Mouse (Mus musculus) kidney, embryonic 14.5 days (tissue): ENCODE results near the gene Trim14. TPM values are rescaled to one million over a fixed set of nuclear protein-coding genes. Genes with fewer than 3 reads are reported as not detected.

ENCODE experiments used
- ATAC-seq: fragments of 200-750 bp; cut with Nextera tagmentation; 2 replicates; pipeline ENCODE4 v1.8.0; 2017; ENCODE audit warnings: moderate number of reproducible peaks, mild to moderate bottlenecking, moderate TSS enrichment, moderate library complexity; ENCODE audit not compliant: low FRiP score, low TSS enrichment
- H3K27ac ChIP-seq: fragments of 300-500 bp; sonication (generic); 2 replicates; pipeline ENCODE4 v1.5.1; 2014; ENCODE audit warnings: low read depth, mild to moderate bottlenecking, low read length, moderate library complexity, mixed read lengths
- H3K27me3 ChIP-seq: fragments of 300-500 bp; sonication (generic); 2 replicates; pipeline ENCODE4 v1.6.1; 2014; ENCODE audit warnings: mild to moderate bottlenecking, low read length; ENCODE audit not compliant: control insufficient read depth, insufficient read depth
- H3K36me3 ChIP-seq: fragments of 300-500 bp; sonication (generic); 2 replicates; pipeline ENCODE4 v1.6.1; 2014; ENCODE audit warnings: low read length, mixed read lengths; ENCODE audit not compliant: control insufficient read depth, insufficient read depth
- H3K4me1 ChIP-seq: fragments of 300-500 bp; sonication (generic); 2 replicates; pipeline ENCODE4 v1.6.1; 2014; ENCODE audit warnings: low read length, mixed read lengths; ENCODE audit not compliant: control insufficient read depth, insufficient read depth
- H3K4me2 ChIP-seq: fragments of 300-500 bp; sonication (generic); replicated peaks from 2 replicates; pipeline ENCODE4 v1.6.1; 2014; ENCODE audit warnings: low read depth, mild to moderate bottlenecking, low read length
- H3K4me3 ChIP-seq: fragments of 300-500 bp; sonication (generic); 2 replicates; pipeline ENCODE4 v1.5.1; 2014; ENCODE audit warnings: mild to moderate bottlenecking, low read length
- H3K9ac ChIP-seq: fragments of 300-500 bp; sonication (generic); 2 replicates; pipeline ENCODE4 v1.6.1; 2014; ENCODE audit warnings: low read depth, mild to moderate bottlenecking, low read length, moderate library complexity
- H3K9me3 ChIP-seq: fragments of 300-500 bp; sonication (generic); 2 replicates; pipeline ENCODE4 v1.6.1; 2016; ENCODE audit warnings: low read length; ENCODE audit not compliant: control insufficient read depth
- WGBS: fragments of 180-500 bp; shearing (Covaris S2); extraction: QIAGEN DNeasy Blood & Tissue Kit; methylation state at CpG from one replicate; pipeline ENCODE4 v1.1.7; 2014; 5-methylcytosine and 5-hydroxymethylcytosine counted together
- polyA plus RNA-seq: library from polyadenylated mRNA; unstranded; fragments of >200 nt; fragmentation: Nextera tagmentation; extraction: Ambion mirVana; gene quantifications from 2 replicates; pipeline ENCODE4 v1.2.1, GENCODE M21; 2014

The Trim14 gene
- polyA plus RNA-seq, 1 experiment from 2014 or later = 1.4 TPM

DNA sequence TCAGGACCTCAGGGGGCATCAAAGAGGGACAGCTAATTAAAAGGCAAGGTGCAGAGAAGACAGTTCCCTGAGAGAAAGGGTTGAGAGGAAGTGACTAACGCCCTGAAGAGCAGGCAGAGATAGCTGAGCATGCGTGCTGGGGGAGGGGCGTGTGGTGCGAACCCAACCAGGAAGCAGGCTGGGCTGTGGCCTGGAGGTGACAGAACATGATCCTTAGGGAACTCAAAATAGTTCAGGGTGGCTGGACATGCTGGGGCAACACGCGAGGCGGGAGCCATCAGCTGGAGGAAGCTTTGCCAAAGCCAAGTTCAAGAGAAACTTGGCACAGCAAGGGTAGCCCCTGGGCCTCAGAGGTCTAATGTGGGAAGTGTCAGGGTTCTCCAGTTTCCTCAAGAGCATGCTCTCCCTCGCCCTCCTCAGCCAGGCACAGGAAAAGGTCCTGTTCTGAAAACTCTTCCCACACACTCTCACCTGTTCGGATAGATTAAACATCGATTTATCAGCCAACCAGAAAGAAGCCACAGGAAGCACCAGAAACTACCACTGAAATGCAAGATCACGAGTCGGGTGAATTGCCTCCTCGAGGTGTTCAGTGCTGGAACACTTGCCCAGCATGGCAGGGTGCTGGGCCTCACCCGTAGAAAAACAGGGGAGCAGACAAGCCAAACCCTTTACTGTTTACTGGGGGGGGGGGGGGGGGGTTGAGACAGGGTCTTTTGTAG, 50.1 kb downstream of the Trim14 start:
- Histone ChIP-seq H3K9me3 (no peaks in the 10 kb centered on the region), H3K36me3 (no peaks in the 10 kb centered on the region), H3K9ac (no peak overlapping the region), H3K4me1 (peaks cover 8% of the 10 kb centered on the region; the same call in 1 of the 2 replicates), H3K4me3 (no peak overlapping the region), H3K27me3 (no peaks in the 10 kb centered on the region), H3K27ac (peak overlapping the region; percentile 19), H3K4me2 (no peak overlapping the region)
- whole genome bisulfite sequencing = 24% methylated on average over 14 of the region's 14 CpGs
- no peak for ATAC-seq

- Histone ChIP-seq H3K4me1 (no peaks in the 10 kb centered on the region), H3K9me3 (no peaks in the 10 kb centered on the region), H3K36me3 (peaks cover 30% of the 10 kb centered on the region), H3K27me3 (no peaks in the 10 kb centered on the region), H3K4me2 (no peak overlapping the region), H3K9ac (no peak overlapping the region), H3K4me3 (no peak overlapping the region), H3K27ac (no peak overlapping the region)
- WGBS = 96% methylated on average over 2 of the region's 2 CpGs
- ATAC-seq = no peak
These were observed 56.9 kb downstream of the Trim14 start for GRCm38 (mm10) chr4:46479081-46479480.

- 0 out of 2 replicates have a peak, but pooled peaks have one; percentile 13 for ATAC-seq
- Histone ChIP-seq H3K9me3 (no peaks in the 10 kb centered on the region), H3K27me3 (no peaks in the 10 kb centered on the region), H3K9ac (no peak overlapping the region), H3K4me2 (no peak overlapping the region), H3K4me1 (no peaks in the 10 kb centered on the region), H3K27ac (no peak overlapping the region), H3K36me3 (peaks cover 67% of the 10 kb centered on the region), H3K4me3 (no peak overlapping the region)
- 95% methylated on average over 5 of the region's 5 CpGs for WGBS
These were observed 60.8 kb downstream of the Trim14 start for GRCm38 (mm10) chr4:46475101-46475500.

- Histone ChIP-seq H3K27ac (no peak overlapping the region), H3K36me3 (peaks cover 100% of the 10 kb centered on the region), H3K4me2 (no peak overlapping the region), H3K4me1 (no peaks in the 10 kb centered on the region), H3K9me3 (no peaks in the 10 kb centered on the region), H3K9ac (no peak overlapping the region), H3K27me3 (no peaks in the 10 kb centered on the region), H3K4me3 (no peak overlapping the region)
- ATAC-seq = no peak
- 91% methylated on average over 3 of the region's 3 CpGs for WGBS
These were observed 70.2 kb downstream of the Trim14 start for GRCm38 (mm10) chr4:46465740-46466139.

- no peaks in the 10 kb centered on the region for H3K9me3 ChIP-seq
These were observed 72.7 kb downstream of the Trim14 start for GRCm38 (mm10) chr4:46463130-46463830.

GRCm38 (mm10) chr4:46458411-46458810, 77.5 kb downstream of the Trim14 start:
- Histone ChIP-seq H3K9me3 (no peaks in the 10 kb centered on the region), H3K27ac (no peak overlapping the region), H3K4me2 (no peak overlapping the region), H3K4me3 (no peak overlapping the region), H3K9ac (no peak overlapping the region), H3K4me1 (peaks cover 12% of the 10 kb centered on the region), H3K36me3 (peaks cover 36% of the 10 kb centered on the region), H3K27me3 (no peaks in the 10 kb centered on the region)
- no peak for ATAC-seq
- WGBS = 94% methylated on average over 2 of the region's 2 CpGs

More at GRCm38 (mm10) chr4:46463130-46463830, 72.7 kb downstream of the Trim14 start:
- H3K9ac ChIP-seq = no peak overlapping the region
- no peaks in the 10 kb centered on the region for H3K27me3 ChIP-seq
- 78% methylated on average over 7 of the region's 7 CpGs for WGBS
- peaks cover 81% of the 10 kb centered on the region for H3K36me3 ChIP-seq
- no peak overlapping the region for H3K4me2 ChIP-seq
- no peak for ATAC-seq
- no peak overlapping the region for H3K27ac ChIP-seq
- H3K4me1 ChIP-seq = no peaks in the 10 kb centered on the region
- no peak overlapping the region for H3K4me3 ChIP-seq

GRCm38 (mm10) chr4:46457186-46457585, 78.8 kb downstream of the Trim14 start:
- no peaks in the 10 kb centered on the region for H3K27me3 ChIP-seq
- H3K9me3 ChIP-seq = no peaks in the 10 kb centered on the region
- 96% methylated on average over 3 of the region's 3 CpGs for WGBS
- no peak overlapping the region for H3K27ac ChIP-seq
- peaks cover 23% of the 10 kb centered on the region for H3K36me3 ChIP-seq
- no peak overlapping the region for H3K4me2 ChIP-seq
- H3K4me3 ChIP-seq = no peak overlapping the region
- H3K9ac ChIP-seq = no peak overlapping the region
- peaks cover 19% of the 10 kb centered on the region for H3K4me1 ChIP-seq
- ATAC-seq = no peak

DNA sequence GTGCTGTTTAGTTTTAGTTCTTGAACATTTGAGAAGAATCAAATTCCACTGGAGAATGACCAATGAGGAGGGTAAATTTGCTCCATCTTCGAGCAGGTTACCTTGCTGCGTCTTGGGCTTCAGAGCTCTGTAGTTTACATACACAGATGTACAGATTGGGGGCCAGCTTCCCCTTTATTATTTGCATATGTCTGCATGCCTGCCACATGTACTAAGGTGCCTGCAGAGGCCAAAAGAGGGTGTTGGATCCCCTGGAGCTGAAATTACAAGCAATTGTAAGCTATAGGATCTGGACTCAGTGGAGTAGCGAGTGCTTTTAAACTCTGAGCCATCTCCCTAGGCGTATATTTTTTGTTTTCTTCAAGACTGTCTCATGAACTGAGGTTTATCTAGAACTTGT, 79.2 kb downstream of the Trim14 start:
- no peaks in the 10 kb centered on the region for H3K27me3 ChIP-seq
- H3K4me3 ChIP-seq = no peak overlapping the region
- peaks cover 19% of the 10 kb centered on the region for H3K4me1 ChIP-seq
- no peaks in the 10 kb centered on the region for H3K9me3 ChIP-seq
- H3K27ac ChIP-seq = no peak overlapping the region
- 93% methylated on average over 4 of the region's 4 CpGs for whole genome bisulfite sequencing
- no peak for ATAC-seq
- H3K36me3 ChIP-seq = peaks cover 19% of the 10 kb centered on the region
- no peak overlapping the region for H3K9ac ChIP-seq
- no peak overlapping the region for H3K4me2 ChIP-seq
